Mouse (Mus musculus) CD4-positive naive resting alpha-beta T cell, adult 76 days (primary cell): Measurements from ENCODE around the gene Atp6v1c2. TPM values are rescaled to one million over a fixed set of nuclear protein-coding genes. Genes with fewer than 3 reads are reported as not detected.

ENCODE experiments used
- total RNA-seq: library from RNA; stranded (reverse); gene quantifications from one replicate; pipeline ENCODE4 v1.2.4, GENCODE M21; 2023

The Atp6v1c2 gene
- not detected for total RNA-seq

GRCm38 (mm10) chr12:17329259-17329658, at the start of gene Atp6v1c2:
Atp6v1c2 (minus strand) TSS chr12:17329359.

GRCm38 (mm10) chr12:17348048-17349036, 19.2 kb upstream of the Atp6v1c2 start, which contains the start of gene Nol10:
Nol10 (plus strand) TSS chr12:17348458.

GRCm38 (mm10) chr12:17265971-17266672, 63.0 kb downstream of the Atp6v1c2 start, which contains the start of gene Pdia6:
Pdia6 (plus strand) TSS chr12:17266545.

Other genes with a start within 250 kb of the Atp6v1c2 start
- gene Kcnf1, start 152.5 kb downstream of the Atp6v1c2 start, total RNA-seq, result 0.35 TPM
- gene Pdia6, start 62.8 kb downstream of the Atp6v1c2 start, total RNA-seq, result 90.0 TPM
- 20.4 TPM for gene Nol10, start 19.1 kb upstream of the Atp6v1c2 start, total RNA-seq
- 464 TPM for gene Odc1, start 215.4 kb upstream of the Atp6v1c2 start, total RNA-seq